Mouse (Mus musculus) midbrain, embryonic 12.5 days (tissue): ENCODE measurements at regions not wholly inside any gene's neighbourhood (a gene's known extent, or its start where the extent isn't known, plus 50 kb on each side); places are given as distances from the start of the nearest gene placed in this dataset.

Experiments
- ATAC-seq: fragments of 200-750 bp; cut with Nextera tagmentation; 2 replicates; pipeline ENCODE4 v1.8.0; 2017; ENCODE audit warnings: low read depth, moderate TSS enrichment, moderate library complexity; ENCODE audit not compliant: low FRiP score
- H3K27ac ChIP-seq: fragments of 300-500 bp; sonication (generic); replicated peaks from 2 replicates; pipeline ENCODE4 v1.5.1; 2016; ENCODE audit warnings: mild to moderate bottlenecking
- H3K27me3 ChIP-seq: fragments of 300-500 bp; sonication (generic); 2 replicates; pipeline ENCODE4 v1.6.1; 2016; ENCODE audit warnings: mild to moderate bottlenecking
- H3K36me3 ChIP-seq: fragments of 300-500 bp; sonication (generic); 2 replicates; pipeline ENCODE4 v1.6.1; 2016
- H3K4me1 ChIP-seq: fragments of 300-500 bp; sonication (generic); 2 replicates; pipeline ENCODE4 v1.6.1; 2016
- H3K4me2 ChIP-seq: fragments of 300-500 bp; sonication (generic); replicated peaks from 2 replicates; pipeline ENCODE4 v1.6.1; 2016; ENCODE audit warnings: mild to moderate bottlenecking, moderate library complexity
- H3K4me3 ChIP-seq: fragments of 300-500 bp; sonication (generic); 2 replicates; pipeline ENCODE4 v1.5.1; 2016; ENCODE audit warnings: mild to moderate bottlenecking
- H3K9ac ChIP-seq: fragments of 300-500 bp; sonication (generic); replicated peaks from 2 replicates; pipeline ENCODE4 v1.6.1; 2016; ENCODE audit warnings: mild to moderate bottlenecking, moderate library complexity
- H3K9me3 ChIP-seq: fragments of 300-500 bp; sonication (generic); 2 replicates; pipeline ENCODE4 v1.6.1; 2016; ENCODE audit warnings: mild to moderate bottlenecking
- WGBS: fragments of 180-500 bp; shearing (Covaris S2); methylation state at CpG from one replicate; pipeline ENCODE4 v1.1.7; 2016; 5-methylcytosine and 5-hydroxymethylcytosine counted together

GRCm38 (mm10) chr16:93533205-93533604 is 70.7 kb downstream of the Setd4 start:
- 28% methylated on average over 4 of the region's 4 CpGs for WGBS
- Histone ChIP-seq H3K4me2 (no peak overlapping the region), H3K4me1 (no peaks in the 10 kb centered on the region), H3K27ac (no peak overlapping the region), H3K27me3 (no peaks in the 10 kb centered on the region), H3K9ac (no peak overlapping the region), H3K36me3 (no peaks in the 10 kb centered on the region), H3K9me3 (no peaks in the 10 kb centered on the region), H3K4me3 (no peak overlapping the region)
- no peak for ATAC-seq

- Histone ChIP-seq H3K27me3 (no peaks in the 10 kb centered on the region), H3K4me1 (no peaks in the 10 kb centered on the region), H3K4me2 (no peak overlapping the region), H3K9ac (no peak overlapping the region), H3K27ac (no peak overlapping the region), H3K9me3 (no peaks in the 10 kb centered on the region), H3K4me3 (no peak overlapping the region), H3K36me3 (no peaks in the 10 kb centered on the region)
- WGBS, result 83% methylated on average over 8 of the region's 8 CpGs
- ATAC-seq, result no peak
Measured at GRCm38 (mm10) chr16:93531937-93532336, 71.9 kb downstream of the Setd4 start.

GRCm38 (mm10) chr16:93522485-93522884 is 81.4 kb downstream of the Setd4 start:
- Histone ChIP-seq H3K9me3 (no peaks in the 10 kb centered on the region), H3K9ac (no peak overlapping the region), H3K27ac (no peak overlapping the region), H3K4me1 (no peaks in the 10 kb centered on the region), H3K27me3 (no peaks in the 10 kb centered on the region), H3K36me3 (no peaks in the 10 kb centered on the region), H3K4me3 (no peak overlapping the region), H3K4me2 (no peak overlapping the region)
- ATAC-seq, result no peak
- WGBS, result 69% methylated on average over 2 of the region's 2 CpGs

GRCm38 (mm10) chr16:93520481-93520880 is 83.4 kb downstream of the Setd4 start:
- H3K36me3 ChIP-seq, result no peaks in the 10 kb centered on the region
- H3K9ac ChIP-seq, result no peak overlapping the region
- no peaks in the 10 kb centered on the region for H3K9me3 ChIP-seq
- no peak overlapping the region for H3K4me2 ChIP-seq
- H3K4me1 ChIP-seq, result no peaks in the 10 kb centered on the region
- no peak overlapping the region for H3K4me3 ChIP-seq
- no peak overlapping the region for H3K27ac ChIP-seq
- 76% methylated on average over 3 of the region's 3 CpGs for WGBS
- H3K27me3 ChIP-seq, result no peaks in the 10 kb centered on the region
- no peak for ATAC-seq

- 91% methylated on average over 1 of the region's 1 CpGs for WGBS
- no peak for ATAC-seq
- Histone ChIP-seq H3K27me3 (no peaks in the 10 kb centered on the region), H3K27ac (no peak overlapping the region), H3K4me2 (no peak overlapping the region), H3K36me3 (no peaks in the 10 kb centered on the region), H3K9ac (no peak overlapping the region), H3K4me1 (no peaks in the 10 kb centered on the region), H3K9me3 (no peaks in the 10 kb centered on the region), H3K4me3 (no peak overlapping the region)
Measured at GRCm38 (mm10) chr16:93518620-93519019, 85.2 kb downstream of the Setd4 start.

- Histone ChIP-seq H3K9me3 (no peaks in the 10 kb centered on the region), H3K4me1 (no peaks in the 10 kb centered on the region), H3K36me3 (no peaks in the 10 kb centered on the region), H3K4me2 (no peak overlapping the region), H3K4me3 (no peak overlapping the region), H3K27me3 (no peaks in the 10 kb centered on the region), H3K27ac (no peak overlapping the region), H3K9ac (no peak overlapping the region)
- whole genome bisulfite sequencing, result 85% methylated on average over 5 of the region's 5 CpGs
- no peak for ATAC-seq
Measured at GRCm38 (mm10) chr16:93516793-93517192, 87.1 kb downstream of the Setd4 start.

- H3K4me2 ChIP-seq, result no peak overlapping the region
- no peak overlapping the region for H3K27ac ChIP-seq
- no peaks in the 10 kb centered on the region for H3K36me3 ChIP-seq
- no peaks in the 10 kb centered on the region for H3K4me1 ChIP-seq
- no peaks in the 10 kb centered on the region for H3K9me3 ChIP-seq
- no peaks in the 10 kb centered on the region for H3K27me3 ChIP-seq
- no peak overlapping the region for H3K9ac ChIP-seq
- no peak for ATAC-seq
- WGBS, result 72% methylated on average over 5 of the region's 5 CpGs
- no peak overlapping the region for H3K4me3 ChIP-seq
Measured at GRCm38 (mm10) chr16:93515456-93515941, 88.4 kb downstream of the Setd4 start.

GRCm38 (mm10) chr16:93513616-93514041 is 90.2 kb downstream of the Setd4 start:
- WGBS, result 86% methylated on average over 5 of the region's 5 CpGs
- no peaks in the 10 kb centered on the region; the same call in 1 of the 2 replicates for H3K9me3 ChIP-seq

GRCm38 (mm10) chr16:93511988-93512387 is 91.9 kb downstream of the Setd4 start:
- H3K4me2 ChIP-seq, result no peak overlapping the region
- no peak overlapping the region for H3K9ac ChIP-seq
- no peaks in the 10 kb centered on the region for H3K36me3 ChIP-seq
- ATAC-seq, result no peak
- no peaks in the 10 kb centered on the region for H3K27me3 ChIP-seq
- peaks cover 7% of the 10 kb centered on the region; the same call in 1 of the 2 replicates for H3K9me3 ChIP-seq
- no peak overlapping the region for H3K4me3 ChIP-seq
- H3K27ac ChIP-seq, result no peak overlapping the region
- 86% methylated on average over 4 of the region's 4 CpGs for WGBS
- no peaks in the 10 kb centered on the region for H3K4me1 ChIP-seq

More at GRCm38 (mm10) chr16:93513616-93514041, 90.2 kb downstream of the Setd4 start:
- Histone ChIP-seq H3K4me3 (no peak overlapping the region), H3K4me1 (no peaks in the 10 kb centered on the region), H3K36me3 (no peaks in the 10 kb centered on the region), H3K27me3 (no peaks in the 10 kb centered on the region), H3K9ac (no peak overlapping the region), H3K27ac (no peak overlapping the region), H3K4me2 (no peak overlapping the region)
- no peak for ATAC-seq

GRCm38 (mm10) chr16:93511517-93511916 is 92.3 kb downstream of the Setd4 start:
- no peak overlapping the region for H3K4me3 ChIP-seq
- peaks cover 7% of the 10 kb centered on the region; the same call in 1 of the 2 replicates for H3K9me3 ChIP-seq
- H3K4me1 ChIP-seq, result no peaks in the 10 kb centered on the region
- H3K27me3 ChIP-seq, result no peaks in the 10 kb centered on the region
- H3K36me3 ChIP-seq, result no peaks in the 10 kb centered on the region
- H3K4me2 ChIP-seq, result no peak overlapping the region
- 2% methylated on average over 2 of the region's 2 CpGs for WGBS
- no peak overlapping the region for H3K9ac ChIP-seq
- H3K27ac ChIP-seq, result no peak overlapping the region
- no peak for ATAC-seq

- WGBS, result 85% methylated on average over 2 of the region's 2 CpGs
- Histone ChIP-seq H3K9ac (no peak overlapping the region), H3K27me3 (no peaks in the 10 kb centered on the region), H3K36me3 (no peaks in the 10 kb centered on the region), H3K4me2 (no peak overlapping the region), H3K9me3 (no peaks in the 10 kb centered on the region), H3K27ac (no peak overlapping the region), H3K4me1 (no peaks in the 10 kb centered on the region), H3K4me3 (no peak overlapping the region)
- ATAC-seq, result no peak
Measured at GRCm38 (mm10) chr16:93498800-93499199, 105.1 kb downstream of the Setd4 start.

- Histone ChIP-seq H3K27ac (no peak overlapping the region), H3K4me2 (no peak overlapping the region), H3K9ac (no peak overlapping the region), H3K36me3 (no peaks in the 10 kb centered on the region), H3K4me3 (no peak overlapping the region), H3K27me3 (no peaks in the 10 kb centered on the region), H3K4me1 (no peaks in the 10 kb centered on the region), H3K9me3 (no peaks in the 10 kb centered on the region)
- ATAC-seq, result no peak
- 89% methylated on average over 6 of the region's 6 CpGs for WGBS
Measured at GRCm38 (mm10) chr16:93493337-93494002, 110.4 kb downstream of the Setd4 start.
